Mouse (Mus musculus) ES-Bruce4 (cell line): Measurements from ENCODE around the gene Immp2l.

Experiments used
- CTCF ChIP-seq: IDR thresholded peaks from one replicate; pipeline ENCODE4 v1.8.1; 2011; ENCODE audit warnings: low read depth, low read length
- EP300 ChIP-seq: IDR thresholded peaks from 2 replicates; pipeline ENCODE4 v1.6.1; 2011; ENCODE audit warnings: low read depth, low read length; ENCODE audit not compliant: insufficient read depth
- POLR2A ChIP-seq: IDR thresholded peaks from one replicate; pipeline ENCODE4 v1.8.1; 2011; ENCODE audit warnings: low read length; ENCODE audit not compliant: insufficient read depth

DNA sequence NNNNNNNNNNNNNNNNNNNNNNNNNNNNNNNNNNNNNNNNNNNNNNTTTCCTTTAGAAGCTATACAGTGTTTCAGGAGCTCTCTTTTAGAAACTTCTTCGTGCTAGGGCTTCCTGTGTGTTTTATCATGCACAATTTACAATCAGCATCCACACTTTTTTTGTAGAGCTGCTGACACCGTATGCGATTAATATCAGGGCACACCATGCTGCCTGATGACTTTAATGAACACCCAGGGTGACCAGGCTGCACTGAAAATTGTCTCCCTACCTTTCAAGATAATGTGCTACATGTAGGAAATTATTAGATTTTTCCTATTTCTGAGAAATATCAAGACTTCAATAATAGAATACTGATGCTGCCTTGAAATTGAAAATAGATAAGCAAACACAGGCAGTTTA lies 549.9 kb downstream of the Immp2l start:
- no peak for TF ChIP-seq CTCF
- TF ChIP-seq POLR2A = no peak
- TF ChIP-seq EP300 = no peak
